Mouse (Mus musculus) spleen, adult 2 months (tissue): ENCODE data around the gene Notch1. TPM values are rescaled to one million over a fixed set of nuclear protein-coding genes. Genes with fewer than 3 reads are reported as not detected.

Experiments
- DNase-seq, 2 experiments: peaks; one replicate each; pipeline versions ENCODE4 v3.0.0 to v3.0.0-alpha.2; 2012 to 2021; ENCODE audit warnings: low spot score in 2 of 2, low read depth in 1 of 2
- H3K27ac ChIP-seq: fragments of 200-500 bp; 2 replicates; pipeline ENCODE4 v1.5.1; 2012; ENCODE audit warnings: low read length, inconsistent platforms; ENCODE audit not compliant: insufficient read depth
- H3K27me3 ChIP-seq: fragments of 200-500 bp; 2 replicates; pipeline ENCODE4 v1.6.1; 2012; ENCODE audit warnings: mild to moderate bottlenecking, moderate library complexity, low read length, inconsistent platforms; ENCODE audit not compliant: control insufficient read depth, insufficient read depth
- H3K36me3 ChIP-seq: fragments of 200-500 bp; 2 replicates; pipeline ENCODE4 v1.6.1; 2012; ENCODE audit warnings: mild to moderate bottlenecking, low read length, inconsistent platforms; ENCODE audit not compliant: control insufficient read depth, insufficient read depth
- H3K4me1 ChIP-seq: fragments of 200-500 bp; 2 replicates; pipeline ENCODE4 v1.6.1; 2011; ENCODE audit warnings: inconsistent platforms; ENCODE audit not compliant: control insufficient read depth, insufficient read depth, insufficient read length
- H3K4me3 ChIP-seq: fragments of 200-500 bp; 2 replicates; pipeline ENCODE4 v1.5.1; 2011; ENCODE audit warnings: mild to moderate bottlenecking, inconsistent platforms; ENCODE audit not compliant: insufficient read depth, insufficient read length; ENCODE audit errors: extremely low read depth
- CTCF ChIP-seq: fragments of 200-500 bp; IDR thresholded peaks from 2 replicates; pipeline ENCODE4 v1.5.1; 2011; ENCODE audit warnings: mild to moderate bottlenecking, inconsistent platforms; ENCODE audit not compliant: insufficient read depth, insufficient read length, insufficient replicate concordance; ENCODE audit errors: extremely low read depth
- POLR2A ChIP-seq: fragments of 200-500 bp; IDR thresholded peaks from 2 replicates; pipeline ENCODE4 v1.6.1; 2011; ENCODE audit warnings: low read depth, low read length, inconsistent platforms
- WGBS: fragments of 180-500 bp; shearing (Covaris S2); methylation state at CpG from one replicate; pipeline ENCODE4 v1.1.7; 2018; 5-methylcytosine and 5-hydroxymethylcytosine counted together
- polyA plus RNA-seq: library from polyadenylated mRNA; depleted of rRNA; stranded (reverse); fragments of >200 nt; gene quantifications from 2 replicates; pipeline ENCODE4 v1.2.3, GENCODE M21; 2012

The Notch1 gene
- polyA plus RNA-seq, 1 experiment = 34.6 TPM

GRCm38 (mm10) chr2:26543768-26544167 lies 27.3 kb upstream of the Notch1 start:
- TF ChIP-seq POLR2A (no peak), CTCF (no peak)
- Histone ChIP-seq H3K36me3 (no peaks in the 10 kb centered on the region), H3K4me1 (no peaks in the 10 kb centered on the region), H3K27me3 (no peaks in the 10 kb centered on the region), H3K4me3 (no peak overlapping the region), H3K27ac (no peak overlapping the region; the same call in 1 of the 2 replicates)
- DNase-seq = no peak
- 74% methylated on average over 8 of the region's 8 CpGs for WGBS

GRCm38 (mm10) chr2:26543155-26543554 lies 26.7 kb upstream of the Notch1 start:
- Histone ChIP-seq H3K27me3 (no peaks in the 10 kb centered on the region), H3K4me1 (no peaks in the 10 kb centered on the region), H3K36me3 (no peaks in the 10 kb centered on the region), H3K4me3 (no peak overlapping the region), H3K27ac (no peak overlapping the region; the same call in 1 of the 2 replicates)
- TF ChIP-seq POLR2A = no peak
- TF ChIP-seq CTCF = no peak
- WGBS = 72% methylated on average over 4 of the region's 4 CpGs
- DNase-seq = no peak

- 73% methylated on average over 9 of the region's 9 CpGs for WGBS
- Histone ChIP-seq H3K27ac (no peak overlapping the region), H3K36me3 (no peaks in the 10 kb centered on the region), H3K27me3 (no peaks in the 10 kb centered on the region), H3K4me1 (no peaks in the 10 kb centered on the region), H3K4me3 (no peak overlapping the region)
- TF ChIP-seq POLR2A (no peak), CTCF (no peak)
- DNase-seq = no peak
These were observed 24.9 kb upstream of the Notch1 start for GRCm38 (mm10) chr2:26541258-26541910.

GRCm38 (mm10) chr2:26540721-26541120 lies 24.3 kb upstream of the Notch1 start:
- Histone ChIP-seq H3K27me3 (no peaks in the 10 kb centered on the region), H3K36me3 (no peaks in the 10 kb centered on the region), H3K27ac (no peak overlapping the region), H3K4me1 (no peaks in the 10 kb centered on the region), H3K4me3 (no peak overlapping the region)
- WGBS = 76% methylated on average over 7 of the region's 7 CpGs
- TF ChIP-seq POLR2A = no peak
- no peak for TF ChIP-seq CTCF
- no peak for DNase-seq

- TF ChIP-seq POLR2A (no peak), CTCF (no peak)
- no peak for DNase-seq
- Histone ChIP-seq H3K4me3 (no peak overlapping the region), H3K36me3 (no peaks in the 10 kb centered on the region), H3K4me1 (no peaks in the 10 kb centered on the region), H3K27me3 (no peaks in the 10 kb centered on the region), H3K27ac (no peak overlapping the region)
- WGBS = 83% methylated on average over 2 of the region's 2 CpGs
These were observed 23.1 kb upstream of the Notch1 start for GRCm38 (mm10) chr2:26539516-26539915.

GRCm38 (mm10) chr2:26535517-26536045 lies 19.1 kb upstream of the Notch1 start:
- H3K27me3 ChIP-seq = no peaks in the 10 kb centered on the region
- H3K4me1 ChIP-seq = no peaks in the 10 kb centered on the region
- 84% methylated on average over 4 of the region's 4 CpGs for WGBS
- no peak overlapping the region for H3K4me3 ChIP-seq
- H3K36me3 ChIP-seq = no peaks in the 10 kb centered on the region
- no peak for TF ChIP-seq POLR2A
- no peak for TF ChIP-seq CTCF
- H3K27ac ChIP-seq = no peak overlapping the region
- DNase-seq = no peak

GRCm38 (mm10) chr2:26534616-26535015 lies 18.2 kb upstream of the Notch1 start:
- H3K27ac ChIP-seq = no peak overlapping the region
- DNase-seq = no peak

More at GRCm38 (mm10) chr2:26534616-26535015, 18.2 kb upstream of the Notch1 start:
- no peaks in the 10 kb centered on the region for H3K4me1 ChIP-seq
- TF ChIP-seq CTCF = no peak
- TF ChIP-seq POLR2A = no peak
- H3K4me3 ChIP-seq = no peak overlapping the region
- H3K36me3 ChIP-seq = no peaks in the 10 kb centered on the region
- WGBS = 22% methylated on average over 2 of the region's 2 CpGs
- H3K27me3 ChIP-seq = no peaks in the 10 kb centered on the region
